Mouse (Mus musculus) monocyte, adult 2 months (primary cell): Measurements from ENCODE around the gene Phykpl.

Experiments
- DNase-seq, 2 experiments: peaks; one replicate each; pipeline ENCODE4 v3.0.0; 2022; ENCODE audit warnings: low spot score in 2 of 2, low read depth in 1 of 2

Gene Phykpl

GRCm38 (mm10) chr11:51584431-51585248 is at the start of gene Phykpl:
Gene Phykpl, plus strand, starts transcription at chr11:51584757.
- peak; percentile 88 to 95 for DNase-seq

GRCm38 (mm10) chr11:51538388-51538787 is 46.2 kb upstream of the Phykpl start:
- DNase-seq, result no peak

- DNase-seq, result no peak
Observed at GRCm38 (mm10) chr11:51538919-51539758, 45.4 kb upstream of the Phykpl start.

GRCm38 (mm10) chr11:51539759-51540282 is 44.7 kb upstream of the Phykpl start:
- peak; percentile 87 to 91 for DNase-seq

GRCm38 (mm10) chr11:51542424-51542823 is 42.1 kb upstream of the Phykpl start:
- no peak for DNase-seq

GRCm38 (mm10) chr11:51543487-51544050 is 41.0 kb upstream of the Phykpl start:
- DNase-seq, result no peak

GRCm38 (mm10) chr11:51544413-51544812 is 40.1 kb upstream of the Phykpl start:
- no peak for DNase-seq

- no peak for DNase-seq
Observed at GRCm38 (mm10) chr11:51545811-51546210, 38.7 kb upstream of the Phykpl start.

- no peak for DNase-seq
Observed at GRCm38 (mm10) chr11:51551253-51551652, 33.3 kb upstream of the Phykpl start.

- DNase-seq, result no peak
Observed at GRCm38 (mm10) chr11:51552091-51552490, 32.5 kb upstream of the Phykpl start.

- DNase-seq, result no peak
Observed at GRCm38 (mm10) chr11:51554590-51554989, 30.0 kb upstream of the Phykpl start.

- DNase-seq, result no peak
Observed at GRCm38 (mm10) chr11:51555066-51555465, 29.5 kb upstream of the Phykpl start.

- DNase-seq, result no peak
Observed at GRCm38 (mm10) chr11:51563276-51563675, 21.3 kb upstream of the Phykpl start.

- peak in 1 of 2 experiments; percentile 24 for DNase-seq
Observed at GRCm38 (mm10) chr11:51565062-51565461, 19.5 kb upstream of the Phykpl start.

- DNase-seq, result no peak
Observed at GRCm38 (mm10) chr11:51565951-51566350, 18.6 kb upstream of the Phykpl start.

- DNase-seq, result no peak
Observed at GRCm38 (mm10) chr11:51568801-51569200, 15.8 kb upstream of the Phykpl start.

GRCm38 (mm10) chr11:51576454-51576853 is 8.1 kb upstream of the Phykpl start:
- DNase-seq, result no peak

- DNase-seq, result peak in 1 of 2 experiments; percentile 24
Observed at GRCm38 (mm10) chr11:51577587-51577986, 7.0 kb upstream of the Phykpl start.

GRCm38 (mm10) chr11:51579024-51579423 is 5.5 kb upstream of the Phykpl start:
- no peak for DNase-seq

GRCm38 (mm10) chr11:51582713-51583112 is 1.8 kb upstream of the Phykpl start:
- peak in 1 of 2 experiments; percentile 63 for DNase-seq

- DNase-seq, result no peak
Observed at GRCm38 (mm10) chr11:51584057-51584430, 513 bp upstream of the Phykpl start.
